ENCODE assay signal across 13 mouse cellular contexts in genomic region chr2:168574934-168575333, GRCm38 (mm10). TPM values are rescaled to one million over a fixed set of nuclear protein-coding genes. Genes with fewer than 3 reads are reported as not detected.
A peak's percentile ranks its signal among the peaks of the same experiment; 100 is the strongest.
DNase-seq lines count a peak whose midpoint lies in the region; ATAC-seq and TF ChIP-seq lines count a peak whose summit lies in the region.
"Had no signal": no experiment of that assay in that cellular context is flagged by ENCODE, and none has a peak within 500 bp of the region (broad histone marks: within the 10 kb centered on the region; RNA-seq: fewer than 3 reads in every experiment).

No protein-coding gene starts in this region.

- H3K27me3 ChIP-seq in lung, embryonic 14.5 days (ENCODE audit: insufficient read depth, low read length): no peaks in the 10 kb centered on the region
- peaks cover 18% of the 10 kb centered on the region for H3K27me3 ChIP-seq in limb, embryonic 10.5 days (ENCODE audit: low read depth, poor library complexity, severe bottlenecking)
- H3K27me3 ChIP-seq in hindbrain, postnatal 0 days (ENCODE audit: insufficient read depth, low read length): no peaks in the 10 kb centered on the region
- H3K27me3 ChIP-seq: embryonic facial prominence, embryonic 15.5 days had no signal

- no peak overlapping the region for H3K9ac ChIP-seq in lung, embryonic 14.5 days
- no peak overlapping the region for H3K9ac ChIP-seq in hindbrain, postnatal 0 days (replicated peaks; ENCODE audit: low read length)
- H3K9ac ChIP-seq: embryonic facial prominence, embryonic 15.5 days; neural tube, embryonic 13.5 days had no signal

- intact Hi-C loops in gastrocnemius, adult 2 months (cut with DNase I): no loop called here
- intact Hi-C loops in gastrocnemius, postnatal 36 days (cut with DNase I): no loop called here

- no peak overlapping the region for H3K4me2 ChIP-seq in lung, embryonic 14.5 days
- no peak overlapping the region for H3K4me2 ChIP-seq in hindbrain, postnatal 0 days (ENCODE audit: low read depth, low read length)
- H3K4me2 ChIP-seq: embryonic facial prominence, embryonic 15.5 days; midbrain, embryonic 11.5 days; neural tube, embryonic 13.5 days had no signal

- H3K27ac ChIP-seq in gastrocnemius, adult 2 months: peak overlapping the region; percentile 28
- no peak overlapping the region for H3K27ac ChIP-seq in lung, embryonic 14.5 days (ENCODE audit: low read depth)
- H3K27ac ChIP-seq in limb, embryonic 10.5 days: peak overlapping the region; percentile 16; the same call in 1 of the 2 replicates
- H3K27ac ChIP-seq in hindbrain, postnatal 0 days: no peak overlapping the region
- H3K27ac ChIP-seq: embryonic facial prominence, embryonic 15.5 days had no signal

- no peak for ATAC-seq in lung, embryonic 14.5 days (ENCODE audit: insufficient read depth)
- ATAC-seq in hindbrain, postnatal 0 days: no peak

- no peak for DNase-seq in gastrocnemius, adult 2 months
- no peak for DNase-seq in gastrocnemius, postnatal 36 days
- peak; percentile 43 for DNase-seq in lung, embryonic 14.5 days
- no peak for DNase-seq in lung, postnatal 10 days
- DNase-seq in limb, embryonic 10.5 days (ENCODE audit: low spot score): no peak
- peak; percentile 57 for DNase-seq in thymus, postnatal 4 days
- DNase-seq in hindbrain, postnatal 0 days (ENCODE audit: low spot score): no peak
- no peak for DNase-seq in B cell, adult 2 months
- DNase-seq: adrenal gland, postnatal 25 days; cerebellum, adult 8-10 months had no signal

- H3K4me3 ChIP-seq in gastrocnemius, adult 2 months: no peak overlapping the region
- H3K4me3 ChIP-seq in lung, embryonic 14.5 days (ENCODE audit: low read depth, low read length): no peak overlapping the region
- H3K4me3 ChIP-seq in limb, embryonic 10.5 days: no peak overlapping the region
- no peak overlapping the region for H3K4me3 ChIP-seq in hindbrain, postnatal 0 days (ENCODE audit: low read length)
- H3K4me3 ChIP-seq: embryonic facial prominence, embryonic 15.5 days; neural tube, embryonic 13.5 days had no signal

- WGBS in lung, embryonic 14.5 days: 33% methylated on average over 10 of the region's 10 CpGs
- WGBS in limb, embryonic 10.5 days: 62% methylated on average over 10 of the region's 10 CpGs
- WGBS in hindbrain, postnatal 0 days: 64% methylated on average over 10 of the region's 10 CpGs

- no peaks in the 10 kb centered on the region for H3K9me3 ChIP-seq in lung, embryonic 14.5 days (ENCODE audit: low read depth, low read length)
- H3K9me3 ChIP-seq in limb, embryonic 10.5 days (replicated peaks): no peaks in the 10 kb centered on the region
- H3K9me3 ChIP-seq in hindbrain, postnatal 0 days (ENCODE audit: low read length): no peaks in the 10 kb centered on the region
- H3K9me3 ChIP-seq: embryonic facial prominence, embryonic 15.5 days; neural tube, embryonic 13.5 days had no signal

- no peak for TF ChIP-seq CTCF in gastrocnemius, adult 2 months (IDR thresholded peaks at IDR 0.05)
- TF ChIP-seq CTCF in lung, embryonic 14.5 days (IDR thresholded peaks at IDR 0.05; ENCODE audit: low read depth): no peak
- TF ChIP-seq CTCF in hindbrain, postnatal 0 days (IDR thresholded peaks at IDR 0.05; ENCODE audit: low read depth): no peak

- peaks cover 22% of the 10 kb centered on the region; the same call in 1 of the 2 replicates for H3K4me1 ChIP-seq in lung, embryonic 14.5 days (ENCODE audit: insufficient read depth)
- H3K4me1 ChIP-seq in limb, embryonic 10.5 days: peaks cover 50% of the 10 kb centered on the region
- no peaks in the 10 kb centered on the region for H3K4me1 ChIP-seq in hindbrain, postnatal 0 days (ENCODE audit: insufficient read depth, low read length)

- 0 out of 2 replicates have a peak, but pooled peaks cover 5% of the 10 kb centered on the region for H3K36me3 ChIP-seq in lung, embryonic 14.5 days (ENCODE audit: insufficient read depth)
- peaks cover 9% of the 10 kb centered on the region; the same call in 1 of the 2 replicates for H3K36me3 ChIP-seq in limb, embryonic 10.5 days
- H3K36me3 ChIP-seq in hindbrain, postnatal 0 days (ENCODE audit: insufficient read depth, low read length): no peaks in the 10 kb centered on the region
- H3K36me3 ChIP-seq: neural tube, embryonic 13.5 days had no signal

RNA-seq across cellular contexts. Expression of gene Nfatc2, which starts 26.5 kb away (rescaled TPM):
- total RNA-seq in gastrocnemius, adult 2 months (2021): 1 to 10 TPM; 7.1 to 9.1 TPM
- 10 to 100 TPM in 1 of 2 experiments, 1 to 10 TPM in 1; 5.3 to 10.4 TPM for total RNA-seq in gastrocnemius, postnatal 36 days (2021)
- polyA plus RNA-seq in lung, embryonic 14.5 days (2014; fragmentation: Nextera tagmentation; extraction: Ambion mirVana): 2.1 and 2.3 TPM in 2 replicates
- polyA plus RNA-seq in limb, embryonic 10.5 days (2016; fragmentation: Nextera tagmentation; extraction: Ambion mirVana): 1.0 and 3.2 TPM in 2 replicates
- total RNA-seq in hindbrain, postnatal 0 days (2014; rRNA removed): 7.4 and 8.5 TPM in 2 replicates
- polyA plus RNA-seq in hindbrain, postnatal 0 days (2015; fragmentation: Nextera tagmentation; extraction: Ambion mirVana): 6.5 and 6.6 TPM in 2 replicates

Comparison
In these comparisons a context has a peak if more than half of its experiments do, and no peak if none do; other contexts are left out.
1. DNase-seq: peak in lung, embryonic 14.5 days (single experiment) and thymus, postnatal 4 days (single experiment); none in gastrocnemius, adult 2 months (single experiment), gastrocnemius, postnatal 36 days (0 of 2), lung, postnatal 10 days (single experiment), limb, embryonic 10.5 days (single experiment), hindbrain, postnatal 0 days (single experiment) and B cell, adult 2 months (0 of 2).
2. H3K27ac ChIP-seq: peak in gastrocnemius, adult 2 months (single experiment) and limb, embryonic 10.5 days (single experiment); none in lung, embryonic 14.5 days (single experiment) and hindbrain, postnatal 0 days (single experiment).